Mouse (Mus musculus) layer of hippocampus, postnatal 36 days (tissue): Measurements from ENCODE around the gene Sipa1l3. TPM values are rescaled to one million over a fixed set of nuclear protein-coding genes. Genes with fewer than 3 reads are reported as not detected.

Experiments used
- DNase-seq, 2 experiments: peaks; one replicate each; pipeline ENCODE4 v3.0.0; 2022
- total RNA-seq, 2 experiments: library from RNA; stranded (reverse); gene quantifications; 2 replicates each; pipeline ENCODE4 v1.2.3; 2021

Sipa1l3 gene
- total RNA-seq, 2 experiments from 2014 or later, result 242 to 252 TPM

- no peak for DNase-seq
These were observed 238.5 kb downstream of the Sipa1l3 start for GRCm38 (mm10) chr7:29279924-29280323.

DNA sequence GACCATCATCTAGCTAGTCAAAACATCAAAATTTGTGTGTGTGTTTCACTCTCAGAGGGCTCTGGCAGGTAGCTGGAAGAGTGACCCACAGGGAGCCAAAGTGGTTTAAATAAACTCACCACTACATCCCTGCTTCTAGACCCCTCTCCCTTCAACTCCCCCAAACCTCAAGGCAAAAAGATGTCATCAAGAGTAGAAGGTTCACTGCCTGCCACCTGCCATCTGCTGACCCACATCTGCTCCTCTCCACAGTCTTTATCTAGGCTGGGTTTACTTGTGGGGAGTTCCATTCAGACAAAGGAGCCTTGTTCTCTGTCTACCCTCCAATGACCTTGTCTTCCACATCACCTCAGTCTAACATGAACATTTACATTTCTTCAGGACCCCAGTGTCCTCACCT, 239.2 kb downstream of the Sipa1l3 start:
- DNase-seq, result no peak

DNA sequence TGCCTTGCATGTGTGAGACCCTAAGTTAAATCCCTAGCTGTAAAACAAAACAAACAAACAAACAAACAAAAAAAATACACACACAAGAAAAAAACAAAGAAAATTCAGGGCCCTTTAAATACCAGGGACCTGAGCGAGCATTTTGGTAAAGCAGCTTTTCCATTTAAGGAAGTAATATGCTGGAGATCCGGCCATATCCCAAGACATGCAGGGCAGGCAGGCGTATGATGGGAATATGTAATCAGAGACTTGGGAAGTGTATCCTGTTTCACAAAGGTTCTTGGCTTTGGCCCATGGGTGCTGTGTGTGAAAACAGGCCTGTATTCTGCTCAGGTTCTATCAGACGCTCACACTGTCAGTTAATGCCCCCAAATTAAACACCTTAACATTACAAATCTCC, 240.9 kb downstream of the Sipa1l3 start:
- no peak for DNase-seq

DNA sequence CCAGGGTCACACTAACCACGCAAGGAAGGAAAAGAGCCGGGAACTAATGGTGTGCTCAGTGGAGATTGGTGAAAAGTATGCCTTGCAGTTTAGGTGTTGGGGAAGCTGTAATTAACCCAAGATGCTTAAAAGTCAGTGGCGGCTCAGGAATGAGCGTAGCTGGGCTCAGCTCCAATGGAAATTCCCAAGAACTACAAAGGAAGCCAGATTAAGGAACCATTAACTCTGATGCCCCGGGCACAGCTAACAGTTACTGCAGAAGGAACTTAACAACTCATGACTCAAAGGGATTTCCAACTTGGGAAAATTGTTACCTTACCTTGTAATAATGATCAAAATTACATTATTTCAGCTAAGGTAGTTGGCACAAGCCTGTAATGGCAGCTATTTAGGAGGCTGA, 241.7 kb downstream of the Sipa1l3 start:
- no peak for DNase-seq

DNA sequence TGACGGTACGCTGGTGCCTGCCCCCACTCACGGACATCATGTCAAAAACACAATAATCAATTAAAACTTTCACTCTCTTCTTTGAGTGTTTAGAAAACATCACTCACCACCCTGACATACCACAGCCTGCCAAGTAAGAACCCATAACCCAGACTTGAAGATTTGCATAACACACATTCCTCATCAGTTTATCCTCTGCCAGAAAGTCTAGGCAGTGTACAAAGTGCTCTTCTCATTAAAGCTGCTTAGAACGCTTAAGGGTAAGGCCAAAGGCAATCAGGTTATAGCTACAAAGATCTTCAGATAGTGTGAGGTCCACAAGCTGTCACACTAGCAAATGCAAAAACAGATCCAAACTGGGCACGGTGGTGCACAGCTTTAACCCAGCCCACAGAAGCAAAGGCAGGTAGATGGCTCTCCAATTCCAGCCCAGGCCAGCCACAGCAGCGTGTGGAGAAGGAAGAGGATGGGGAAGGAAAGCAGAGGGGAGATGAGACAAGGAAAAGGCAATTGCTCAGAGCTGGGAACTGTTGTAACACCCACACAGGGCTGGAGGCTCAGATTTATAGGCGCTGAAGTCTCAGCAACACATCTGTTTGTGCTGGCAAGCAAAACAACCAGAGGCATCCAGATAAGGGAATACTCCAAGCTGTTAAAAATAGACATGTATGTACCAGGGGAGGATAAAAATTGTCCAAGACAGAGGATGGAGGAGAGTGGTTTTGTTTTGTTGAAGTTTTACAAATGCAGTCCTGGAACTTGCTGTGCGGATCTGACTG, 246.6 kb downstream of the Sipa1l3 start:
- no peak for DNase-seq

DNA sequence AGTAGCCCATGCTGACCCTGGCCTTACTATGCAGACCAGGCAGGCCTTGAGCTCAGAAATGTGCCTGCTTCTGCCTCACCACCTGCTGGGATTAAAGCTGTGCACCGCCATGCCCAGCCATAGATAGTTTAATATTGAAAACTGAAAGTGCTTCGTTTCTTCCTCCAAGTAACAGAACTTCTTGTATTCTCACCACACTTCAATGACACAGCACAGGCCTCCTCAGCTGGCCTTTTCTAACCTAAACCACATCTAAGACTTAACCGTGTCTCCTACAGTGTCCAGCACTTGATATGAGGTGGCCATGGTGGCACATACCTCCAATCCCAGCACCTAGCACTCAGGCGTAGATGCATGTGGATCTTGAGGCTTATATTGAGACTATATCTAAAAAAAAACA, 248.0 kb downstream of the Sipa1l3 start:
- DNase-seq, result no peak

Other genes starting within 250 kb of the Sipa1l3 start
- 10 to 100 TPM; 16.1 to 19.2 TPM for gene Spint2, start 236.7 kb downstream of the Sipa1l3 start, total RNA-seq
- gene Ppp1r14a, start 229.3 kb downstream of the Sipa1l3 start, total RNA-seq, result 10 to 100 TPM; 25.9 to 26.0 TPM
- 100 to 1,000 TPM; 108 to 109 TPM for gene Dpf1, start 214.7 kb downstream of the Sipa1l3 start, total RNA-seq
- under 1 TPM; 0.28 to 0.37 TPM for gene Catsperg2, start 208.4 kb upstream of the Sipa1l3 start, total RNA-seq
- gene Zfp84, start 249.9 kb upstream of the Sipa1l3 start, total RNA-seq, result 10 to 100 TPM; 20.9 TPM